Mouse (Mus musculus): ENCODE measurements at regions not wholly inside any gene's neighbourhood (a gene's known extent, or its start where the extent isn't known, plus 50 kb on each side); places are given as distances from the start of the nearest gene placed in this dataset.

GRCm38 (mm10) chr7:138609124-138609523, 211.6 kb upstream of the Tcerg1l start:
- no peak overlapping the region for H3K27ac ChIP-seq (ENCODE audit: insufficient read depth, low read length)
- no peaks in the 10 kb centered on the region for H3K4me1 ChIP-seq (ENCODE audit: control insufficient read depth, insufficient read depth, low read length)
- H3K36me3 ChIP-seq (ENCODE audit: control insufficient read depth, insufficient read depth, low read length, poor library complexity, severe bottlenecking), result no peaks in the 10 kb centered on the region
- no peak for TF ChIP-seq POLR2A (IDR thresholded peaks at IDR 0.05; ENCODE audit: insufficient read depth, low read length)
- no peak overlapping the region for H3K9ac ChIP-seq (ENCODE audit: low read depth, poor library complexity, severe bottlenecking)
- H3K9me3 ChIP-seq (replicated peaks; ENCODE audit: control insufficient read depth, insufficient read depth, low read length, poor library complexity, severe bottlenecking), result no peaks in the 10 kb centered on the region
- no peak overlapping the region for H3K4me3 ChIP-seq (ENCODE audit: low read depth, low read length)
- H3K27me3 ChIP-seq (ENCODE audit: control insufficient read depth, insufficient read depth, low read length, poor library complexity, severe bottlenecking), result no peaks in the 10 kb centered on the region

- no peaks in the 10 kb centered on the region for H3K9me3 ChIP-seq (replicated peaks; ENCODE audit: control insufficient read depth, insufficient read depth, low read length, poor library complexity, severe bottlenecking)
- H3K27me3 ChIP-seq (ENCODE audit: control insufficient read depth, insufficient read depth, low read length, poor library complexity, severe bottlenecking), result no peaks in the 10 kb centered on the region
- no peak overlapping the region for H3K4me3 ChIP-seq (ENCODE audit: low read depth, low read length)
- H3K36me3 ChIP-seq (ENCODE audit: control insufficient read depth, insufficient read depth, low read length, poor library complexity, severe bottlenecking), result no peaks in the 10 kb centered on the region
- H3K4me1 ChIP-seq (ENCODE audit: control insufficient read depth, insufficient read depth, low read length), result no peaks in the 10 kb centered on the region
- H3K27ac ChIP-seq (ENCODE audit: insufficient read depth, low read length), result no peak overlapping the region
- no peak for TF ChIP-seq EP300 (IDR thresholded peaks at IDR 0.05; ENCODE audit: insufficient read depth, low read depth, low read length)
- no peak for TF ChIP-seq POLR2A (IDR thresholded peaks at IDR 0.05; ENCODE audit: insufficient read depth, low read length)
- no peak for TF ChIP-seq CTCF (IDR thresholded peaks at IDR 0.05; ENCODE audit: low read depth, low read length)
- H3K9ac ChIP-seq (ENCODE audit: low read depth, poor library complexity, severe bottlenecking), result no peak overlapping the region
Measured at GRCm38 (mm10) chr7:138606363-138606964, 208.9 kb upstream of the Tcerg1l start.

- Histone ChIP-seq H3K27ac (ENCODE audit: insufficient read depth, low read length) (no peak overlapping the region), H3K9ac (ENCODE audit: low read depth, poor library complexity, severe bottlenecking) (no peak overlapping the region), H3K9me3 (replicated peaks; ENCODE audit: control insufficient read depth, insufficient read depth, low read length, poor library complexity, severe bottlenecking) (no peaks in the 10 kb centered on the region), H3K4me1 (ENCODE audit: control insufficient read depth, insufficient read depth, low read length) (no peaks in the 10 kb centered on the region), H3K4me3 (ENCODE audit: low read depth, low read length) (no peak overlapping the region), H3K27me3 (ENCODE audit: control insufficient read depth, insufficient read depth, low read length, poor library complexity, severe bottlenecking) (no peaks in the 10 kb centered on the region), H3K36me3 (ENCODE audit: control insufficient read depth, insufficient read depth, low read length, poor library complexity, severe bottlenecking) (no peaks in the 10 kb centered on the region)
- no peak for TF ChIP-seq CTCF (IDR thresholded peaks at IDR 0.05; ENCODE audit: low read depth, low read length)
- TF ChIP-seq EP300 (IDR thresholded peaks at IDR 0.05; ENCODE audit: insufficient read depth, low read depth, low read length), result no peak
- TF ChIP-seq POLR2A (IDR thresholded peaks at IDR 0.05; ENCODE audit: insufficient read depth, low read length), result no peak
Measured at GRCm38 (mm10) chr7:138605923-138606322, 208.4 kb upstream of the Tcerg1l start.

GRCm38 (mm10) chr7:138601749-138602148, 204.2 kb upstream of the Tcerg1l start:
- no peaks in the 10 kb centered on the region for H3K27me3 ChIP-seq (ENCODE audit: control insufficient read depth, insufficient read depth, low read length, poor library complexity, severe bottlenecking)
- TF ChIP-seq CTCF (IDR thresholded peaks at IDR 0.05; ENCODE audit: low read depth, low read length), result no peak
- TF ChIP-seq EP300 (IDR thresholded peaks at IDR 0.05; ENCODE audit: insufficient read depth, low read depth, low read length), result no peak
- TF ChIP-seq POLR2A (IDR thresholded peaks at IDR 0.05; ENCODE audit: insufficient read depth, low read length), result no peak

GRCm38 (mm10) chr7:138593344-138593743, 195.8 kb upstream of the Tcerg1l start:
- H3K9ac ChIP-seq (ENCODE audit: low read depth, poor library complexity, severe bottlenecking), result no peak overlapping the region

More at GRCm38 (mm10) chr7:138601749-138602148, 204.2 kb upstream of the Tcerg1l start:
- Histone ChIP-seq H3K4me1 (ENCODE audit: control insufficient read depth, insufficient read depth, low read length) (no peaks in the 10 kb centered on the region), H3K9me3 (replicated peaks; ENCODE audit: control insufficient read depth, insufficient read depth, low read length, poor library complexity, severe bottlenecking) (no peaks in the 10 kb centered on the region), H3K27ac (ENCODE audit: insufficient read depth, low read length) (no peak overlapping the region), H3K4me3 (ENCODE audit: low read depth, low read length) (no peak overlapping the region), H3K9ac (ENCODE audit: low read depth, poor library complexity, severe bottlenecking) (no peak overlapping the region), H3K36me3 (ENCODE audit: control insufficient read depth, insufficient read depth, low read length, poor library complexity, severe bottlenecking) (no peaks in the 10 kb centered on the region)

GRCm38 (mm10) chr7:138567352-138567751, 169.8 kb upstream of the Tcerg1l start:
- Histone ChIP-seq H3K4me3 (ENCODE audit: low read depth, low read length) (no peak overlapping the region), H3K4me1 (ENCODE audit: control insufficient read depth, insufficient read depth, low read length) (no peaks in the 10 kb centered on the region), H3K27ac (ENCODE audit: insufficient read depth, low read length) (no peak overlapping the region), H3K9me3 (replicated peaks; ENCODE audit: control insufficient read depth, insufficient read depth, low read length, poor library complexity, severe bottlenecking) (no peaks in the 10 kb centered on the region), H3K9ac (ENCODE audit: low read depth, poor library complexity, severe bottlenecking) (no peak overlapping the region), H3K36me3 (ENCODE audit: control insufficient read depth, insufficient read depth, low read length, poor library complexity, severe bottlenecking) (no peaks in the 10 kb centered on the region), H3K27me3 (ENCODE audit: control insufficient read depth, insufficient read depth, low read length, poor library complexity, severe bottlenecking) (no peaks in the 10 kb centered on the region)
- TF ChIP-seq POLR2A (IDR thresholded peaks at IDR 0.05; ENCODE audit: insufficient read depth, low read length) (no peak), CTCF (IDR thresholded peaks at IDR 0.05; ENCODE audit: low read depth, low read length) (no peak), EP300 (IDR thresholded peaks at IDR 0.05; ENCODE audit: insufficient read depth, low read depth, low read length) (no peak)

More at GRCm38 (mm10) chr7:138593344-138593743, 195.8 kb upstream of the Tcerg1l start:
- Histone ChIP-seq H3K36me3 (ENCODE audit: control insufficient read depth, insufficient read depth, low read length, poor library complexity, severe bottlenecking) (no peaks in the 10 kb centered on the region), H3K27ac (ENCODE audit: insufficient read depth, low read length) (no peak overlapping the region), H3K4me3 (ENCODE audit: low read depth, low read length) (no peak overlapping the region), H3K4me1 (ENCODE audit: control insufficient read depth, insufficient read depth, low read length) (no peaks in the 10 kb centered on the region), H3K9me3 (replicated peaks; ENCODE audit: control insufficient read depth, insufficient read depth, low read length, poor library complexity, severe bottlenecking) (no peaks in the 10 kb centered on the region), H3K27me3 (ENCODE audit: control insufficient read depth, insufficient read depth, low read length, poor library complexity, severe bottlenecking) (no peaks in the 10 kb centered on the region)
- no peak for TF ChIP-seq POLR2A (IDR thresholded peaks at IDR 0.05; ENCODE audit: insufficient read depth, low read length)
- no peak for TF ChIP-seq CTCF (IDR thresholded peaks at IDR 0.05; ENCODE audit: low read depth, low read length)
- TF ChIP-seq EP300 (IDR thresholded peaks at IDR 0.05; ENCODE audit: insufficient read depth, low read depth, low read length), result no peak

All from ES-Bruce4 (cell line).